Mouse (Mus musculus) ES-Bruce4 (cell line): ENCODE measurements at regions not wholly inside any gene's neighbourhood (a gene's known extent, or its start where the extent isn't known, plus 50 kb on each side); places are given as distances from the start of the nearest gene placed in this dataset.

ENCODE experiments used
- EP300 ChIP-seq: IDR thresholded peaks from 2 replicates; pipeline ENCODE4 v1.6.1; 2011; ENCODE audit warnings: low read depth, low read length; ENCODE audit not compliant: insufficient read depth
- POLR2A ChIP-seq: IDR thresholded peaks from one replicate; pipeline ENCODE4 v1.8.1; 2011; ENCODE audit warnings: low read length; ENCODE audit not compliant: insufficient read depth

DNA sequence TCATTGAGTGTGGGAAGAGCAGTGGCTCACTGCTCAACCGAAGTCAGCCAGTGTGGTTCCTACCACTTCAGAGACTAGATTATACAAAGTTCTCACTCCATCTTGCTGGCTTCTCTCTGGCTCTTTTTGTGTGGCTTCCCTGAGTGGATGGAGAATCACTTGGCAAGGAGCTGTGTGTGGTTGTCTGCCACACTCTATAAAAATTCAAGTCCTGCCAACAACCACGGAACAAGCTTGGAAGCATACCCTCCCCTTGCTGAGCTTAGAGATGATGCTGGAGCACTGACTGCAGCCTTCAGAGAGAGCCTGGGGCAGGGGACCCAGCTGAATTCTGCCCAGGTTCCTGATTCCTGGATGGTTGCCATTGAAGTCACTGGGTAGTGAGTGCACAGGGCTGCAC, 156.3 kb upstream of the Sall1 start:
- TF ChIP-seq EP300 (no peak), POLR2A (no peak)
